Mouse (Mus musculus): Measurements from ENCODE around the gene Coro2a. TPM values are rescaled to one million over a fixed set of nuclear protein-coding genes. Genes with fewer than 3 reads are reported as not detected.

Coro2a gene
- polyA plus RNA-seq, 1 experiment = 13.2 TPM

- no peak for DNase-seq (ENCODE audit: low read depth)
Measured at GRCm38 (mm10) chr4:46563847-46564246, 38.2 kb downstream of the Coro2a start.

GRCm38 (mm10) chr4:46562841-46563240 is 39.2 kb downstream of the Coro2a start:
- DNase-seq (ENCODE audit: low read depth) = no peak
- TF ChIP-seq POLR2A (IDR thresholded peaks at IDR 0.05; ENCODE audit: borderline replicate concordance, extremely low read depth, insufficient read depth, insufficient read length, poor library complexity, severe bottlenecking) (no peak), CTCF (IDR thresholded peaks at IDR 0.05; ENCODE audit: borderline replicate concordance, extremely low read depth, insufficient read depth, insufficient read length) (no peak)

More at GRCm38 (mm10) chr4:46563847-46564246, 38.2 kb downstream of the Coro2a start:
- TF ChIP-seq CTCF (IDR thresholded peaks at IDR 0.05; ENCODE audit: borderline replicate concordance, extremely low read depth, insufficient read depth, insufficient read length) (no peak), POLR2A (IDR thresholded peaks at IDR 0.05; ENCODE audit: borderline replicate concordance, extremely low read depth, insufficient read depth, insufficient read length, poor library complexity, severe bottlenecking) (no peak)

GRCm38 (mm10) chr4:46562037-46562436 is 40.0 kb downstream of the Coro2a start:
- TF ChIP-seq CTCF (IDR thresholded peaks at IDR 0.05; ENCODE audit: borderline replicate concordance, extremely low read depth, insufficient read depth, insufficient read length) (no peak), POLR2A (IDR thresholded peaks at IDR 0.05; ENCODE audit: borderline replicate concordance, extremely low read depth, insufficient read depth, insufficient read length, poor library complexity, severe bottlenecking) (no peak)
- no peak for DNase-seq (ENCODE audit: low read depth)

- DNase-seq (ENCODE audit: low read depth) = no peak
- no peak for TF ChIP-seq CTCF (IDR thresholded peaks at IDR 0.05; ENCODE audit: borderline replicate concordance, extremely low read depth, insufficient read depth, insufficient read length)
- no peak for TF ChIP-seq POLR2A (IDR thresholded peaks at IDR 0.05; ENCODE audit: borderline replicate concordance, extremely low read depth, insufficient read depth, insufficient read length, poor library complexity, severe bottlenecking)
Measured at GRCm38 (mm10) chr4:46560069-46560705, 41.8 kb downstream of the Coro2a start.

GRCm38 (mm10) chr4:46558672-46559667 is 43.0 kb downstream of the Coro2a start:
- no peak for DNase-seq (ENCODE audit: low read depth)
- no peak for TF ChIP-seq CTCF (IDR thresholded peaks at IDR 0.05; ENCODE audit: borderline replicate concordance, extremely low read depth, insufficient read depth, insufficient read length)
- no peak for TF ChIP-seq POLR2A (IDR thresholded peaks at IDR 0.05; ENCODE audit: borderline replicate concordance, extremely low read depth, insufficient read depth, insufficient read length, poor library complexity, severe bottlenecking)

GRCm38 (mm10) chr4:46556933-46557332 is 45.1 kb downstream of the Coro2a start:
- no peak for DNase-seq (ENCODE audit: low read depth)
- TF ChIP-seq POLR2A (IDR thresholded peaks at IDR 0.05; ENCODE audit: borderline replicate concordance, extremely low read depth, insufficient read depth, insufficient read length, poor library complexity, severe bottlenecking) (no peak), CTCF (IDR thresholded peaks at IDR 0.05; ENCODE audit: borderline replicate concordance, extremely low read depth, insufficient read depth, insufficient read length) (no peak)

GRCm38 (mm10) chr4:46555762-46556161 is 46.2 kb downstream of the Coro2a start:
- no peak for DNase-seq (ENCODE audit: low read depth)

GRCm38 (mm10) chr4:46554295-46555069 is 47.5 kb downstream of the Coro2a start:
- DNase-seq (ENCODE audit: low read depth) = no peak
- no peak for TF ChIP-seq CTCF (IDR thresholded peaks at IDR 0.05; ENCODE audit: borderline replicate concordance, extremely low read depth, insufficient read depth, insufficient read length)
- TF ChIP-seq POLR2A (IDR thresholded peaks at IDR 0.05; ENCODE audit: borderline replicate concordance, extremely low read depth, insufficient read depth, insufficient read length, poor library complexity, severe bottlenecking) = no peak

More at GRCm38 (mm10) chr4:46555762-46556161, 46.2 kb downstream of the Coro2a start:
- no peak for TF ChIP-seq CTCF (IDR thresholded peaks at IDR 0.05; ENCODE audit: borderline replicate concordance, extremely low read depth, insufficient read depth, insufficient read length)
- no peak for TF ChIP-seq POLR2A (IDR thresholded peaks at IDR 0.05; ENCODE audit: borderline replicate concordance, extremely low read depth, insufficient read depth, insufficient read length, poor library complexity, severe bottlenecking)

- TF ChIP-seq CTCF (IDR thresholded peaks at IDR 0.05; ENCODE audit: borderline replicate concordance, extremely low read depth, insufficient read depth, insufficient read length) = no peak
- no peak for DNase-seq (ENCODE audit: low read depth)
Measured at GRCm38 (mm10) chr4:46553864-46554263, 48.1 kb downstream of the Coro2a start.

GRCm38 (mm10) chr4:46550406-46550805 is 51.6 kb downstream of the Coro2a start:
- TF ChIP-seq POLR2A (IDR thresholded peaks at IDR 0.05; ENCODE audit: borderline replicate concordance, extremely low read depth, insufficient read depth, insufficient read length, poor library complexity, severe bottlenecking) (no peak), CTCF (IDR thresholded peaks at IDR 0.05; ENCODE audit: borderline replicate concordance, extremely low read depth, insufficient read depth, insufficient read length) (no peak)
- DNase-seq (ENCODE audit: low read depth) = peak; percentile 24

- TF ChIP-seq CTCF (IDR thresholded peaks at IDR 0.05; ENCODE audit: borderline replicate concordance, extremely low read depth, insufficient read depth, insufficient read length) (no peak), POLR2A (IDR thresholded peaks at IDR 0.05; ENCODE audit: borderline replicate concordance, extremely low read depth, insufficient read depth, insufficient read length, poor library complexity, severe bottlenecking) (no peak)
Measured at GRCm38 (mm10) chr4:46549979-46550378, 52.0 kb downstream of the Coro2a start.

More at GRCm38 (mm10) chr4:46549979-46550378, 52.0 kb downstream of the Coro2a start:
- no peak for DNase-seq (ENCODE audit: low read depth)
